Mouse (Mus musculus): ENCODE measurements at regions not wholly inside any gene's neighbourhood (a gene's known extent, or its start where the extent isn't known, plus 50 kb on each side); places are given as distances from the start of the nearest gene placed in this dataset.

DNA sequence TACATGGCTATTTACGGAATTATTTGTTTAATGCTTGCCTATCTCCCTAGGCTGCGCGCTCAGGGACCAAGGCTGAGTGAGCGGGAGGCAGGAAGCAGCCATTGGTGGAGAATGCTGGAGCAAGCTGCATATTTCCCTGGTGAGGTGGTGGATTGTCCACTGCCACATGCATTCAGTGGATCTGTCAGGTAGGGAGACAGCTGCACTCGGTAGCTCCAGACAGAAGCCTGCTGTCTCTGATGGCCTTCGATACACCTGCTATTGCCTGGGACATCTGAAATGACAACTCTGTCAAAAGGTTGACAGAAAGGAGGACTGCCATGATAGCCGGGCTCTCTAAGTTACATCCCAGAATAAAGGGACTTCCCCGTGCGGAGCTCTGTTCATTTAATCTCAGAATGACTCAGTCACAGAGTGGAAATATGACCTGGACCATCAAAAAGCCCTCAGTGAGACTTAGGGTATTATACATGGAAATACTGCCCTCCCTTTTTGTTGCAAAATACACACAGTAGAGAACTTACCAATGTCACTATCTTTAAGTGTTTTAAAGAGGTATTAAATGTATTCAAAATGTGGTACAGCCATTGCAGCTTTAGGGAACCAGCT lies 201.5 kb downstream of the Hhipl2 start:
- Histone ChIP-seq H3K4me1 (ENCODE audit: control insufficient read depth, insufficient read depth, insufficient read length) (no peaks in the 10 kb centered on the region), H3K27me3 (ENCODE audit: control insufficient read depth, insufficient read depth, low read length) (no peaks in the 10 kb centered on the region), H3K36me3 (ENCODE audit: control insufficient read depth, insufficient read depth, low read length) (no peaks in the 10 kb centered on the region), H3K27ac (ENCODE audit: insufficient read depth, low read length) (no peak overlapping the region), H3K4me3 (ENCODE audit: extremely low read depth, insufficient read depth, insufficient read length) (no peak overlapping the region)
- WGBS: 86% methylated on average over 9 of the region's 9 CpGs
- TF ChIP-seq POLR2A (IDR thresholded peaks at IDR 0.05; ENCODE audit: low read depth, low read length): no peak
- no peak for TF ChIP-seq CTCF (IDR thresholded peaks at IDR 0.05; ENCODE audit: extremely low read depth, insufficient read depth, insufficient read length, insufficient replicate concordance)
- no peak for DNase-seq (ENCODE audit: low read depth in 1 of 2, low spot score in 2 of 2)

DNA sequence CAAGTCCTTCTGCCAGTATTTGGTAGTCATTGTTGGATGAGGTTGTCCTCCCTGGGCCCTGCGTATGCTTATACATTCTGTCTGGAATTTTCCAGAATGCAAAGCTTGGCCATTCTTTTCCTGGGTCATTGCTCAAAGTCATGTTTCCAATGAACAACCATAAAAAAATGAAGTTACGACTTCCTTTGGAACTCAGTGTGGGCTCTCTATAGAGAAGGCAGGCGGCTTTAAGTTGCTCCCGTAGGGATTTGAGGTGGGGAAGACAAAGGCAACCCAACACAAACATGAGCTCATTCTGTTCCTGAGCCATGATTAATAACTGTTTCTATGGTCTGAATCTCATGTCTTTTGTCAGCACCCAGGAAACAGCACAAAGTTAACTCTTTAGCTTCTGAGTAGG lies 204.3 kb downstream of the Hhipl2 start:
- H3K36me3 ChIP-seq (ENCODE audit: control insufficient read depth, insufficient read depth, low read length): no peaks in the 10 kb centered on the region
- H3K4me1 ChIP-seq (ENCODE audit: control insufficient read depth, insufficient read depth, insufficient read length): no peaks in the 10 kb centered on the region
- TF ChIP-seq CTCF (IDR thresholded peaks at IDR 0.05; ENCODE audit: extremely low read depth, insufficient read depth, insufficient read length, insufficient replicate concordance) (no peak), POLR2A (IDR thresholded peaks at IDR 0.05; ENCODE audit: low read depth, low read length) (no peak)
- no peak overlapping the region for H3K4me3 ChIP-seq (ENCODE audit: extremely low read depth, insufficient read depth, insufficient read length)
- 84% methylated on average over 4 of the region's 4 CpGs for WGBS
- no peaks in the 10 kb centered on the region for H3K27me3 ChIP-seq (ENCODE audit: control insufficient read depth, insufficient read depth, low read length)
- H3K27ac ChIP-seq (ENCODE audit: insufficient read depth, low read length): no peak overlapping the region
- no peak for DNase-seq (ENCODE audit: low read depth in 1 of 2, low spot score in 2 of 2)

DNA sequence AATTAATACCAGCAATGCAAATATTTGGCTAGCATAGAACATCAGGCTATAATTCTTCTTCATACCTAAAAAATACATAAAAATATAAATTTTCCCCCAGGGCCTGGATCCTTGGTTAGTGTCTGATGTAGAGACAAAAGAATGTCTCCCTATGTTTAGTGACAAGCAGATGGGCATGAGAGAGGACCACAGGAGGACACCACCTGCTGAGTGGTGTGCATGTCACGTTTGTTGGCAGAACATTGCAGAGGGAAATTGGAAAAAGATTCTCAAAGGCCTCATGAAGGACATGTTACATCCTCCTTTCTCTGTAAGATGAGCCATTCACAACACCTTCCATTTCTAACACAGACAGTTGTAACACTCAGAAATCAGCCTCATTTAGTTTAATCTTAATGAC lies 206.3 kb downstream of the Hhipl2 start:
- Histone ChIP-seq H3K27me3 (ENCODE audit: control insufficient read depth, insufficient read depth, low read length) (no peaks in the 10 kb centered on the region), H3K27ac (ENCODE audit: insufficient read depth, low read length) (no peak overlapping the region), H3K4me3 (ENCODE audit: extremely low read depth, insufficient read depth, insufficient read length) (no peak overlapping the region), H3K36me3 (ENCODE audit: control insufficient read depth, insufficient read depth, low read length) (no peaks in the 10 kb centered on the region), H3K4me1 (ENCODE audit: control insufficient read depth, insufficient read depth, insufficient read length) (no peaks in the 10 kb centered on the region)
- TF ChIP-seq POLR2A (IDR thresholded peaks at IDR 0.05; ENCODE audit: low read depth, low read length): no peak
- DNase-seq (ENCODE audit: low read depth in 1 of 2, low spot score in 2 of 2): no peak
- WGBS: 75% methylated on average over 1 of the region's 1 CpGs

DNA sequence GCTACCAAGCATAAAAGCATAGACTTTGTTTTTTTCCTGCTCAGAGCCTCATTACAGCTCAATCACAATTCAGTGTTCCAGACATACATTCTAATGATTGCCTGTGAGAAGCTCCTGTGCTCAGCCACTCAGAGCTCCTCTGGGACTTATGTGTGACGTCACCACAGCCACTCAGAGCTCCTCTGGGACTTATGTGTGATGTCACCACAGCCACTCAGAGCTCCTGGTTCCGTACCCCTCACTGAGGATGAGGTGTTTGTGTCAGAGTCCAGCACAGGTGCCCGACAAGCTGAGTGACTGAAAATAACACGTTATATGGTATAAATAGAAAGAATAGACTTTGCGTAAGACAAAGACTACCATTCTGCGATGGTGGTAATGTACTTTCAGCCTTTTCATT lies 215.8 kb downstream of the Hhipl2 start:
- no peaks in the 10 kb centered on the region for H3K27me3 ChIP-seq (ENCODE audit: control insufficient read depth, insufficient read depth, low read length)

DNA sequence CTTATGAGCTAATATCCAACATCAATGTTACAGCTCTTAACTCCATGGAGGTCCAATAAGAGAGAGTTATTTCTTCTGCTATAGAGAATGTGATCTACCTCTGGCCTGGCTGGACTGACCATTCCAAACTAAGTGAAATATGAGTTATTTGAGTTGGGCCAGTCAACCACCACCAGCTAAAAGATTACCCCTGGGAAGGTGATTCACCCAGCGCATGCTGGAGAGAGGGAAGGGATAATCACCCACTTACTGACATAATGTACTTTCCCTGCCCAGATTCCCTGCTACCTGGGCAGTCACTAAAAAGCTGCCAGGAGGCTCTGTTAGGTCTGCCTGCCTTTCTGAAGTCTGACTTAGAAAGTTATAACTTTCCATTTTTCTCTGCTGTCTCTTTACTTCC lies 216.8 kb downstream of the Hhipl2 start:
- no peak for TF ChIP-seq POLR2A (IDR thresholded peaks at IDR 0.05; ENCODE audit: low read depth, low read length)
- no peak for TF ChIP-seq CTCF (IDR thresholded peaks at IDR 0.05; ENCODE audit: extremely low read depth, insufficient read depth, insufficient read length, insufficient replicate concordance)
- Histone ChIP-seq H3K27me3 (ENCODE audit: control insufficient read depth, insufficient read depth, low read length) (no peaks in the 10 kb centered on the region), H3K4me1 (ENCODE audit: control insufficient read depth, insufficient read depth, insufficient read length) (peaks cover 3% of the 10 kb centered on the region; the same call in 1 of the 2 replicates), H3K36me3 (ENCODE audit: control insufficient read depth, insufficient read depth, low read length) (no peaks in the 10 kb centered on the region), H3K27ac (ENCODE audit: insufficient read depth, low read length) (no peak overlapping the region), H3K4me3 (ENCODE audit: extremely low read depth, insufficient read depth, insufficient read length) (no peak overlapping the region)
- 74% methylated on average over 1 of the region's 1 CpGs for WGBS
- no peak for DNase-seq (ENCODE audit: low read depth in 1 of 2, low spot score in 2 of 2)

More for the DNA sequence above, 215.8 kb downstream of the Hhipl2 start:
- Histone ChIP-seq H3K36me3 (ENCODE audit: control insufficient read depth, insufficient read depth, low read length) (no peaks in the 10 kb centered on the region), H3K4me3 (ENCODE audit: extremely low read depth, insufficient read depth, insufficient read length) (no peak overlapping the region), H3K4me1 (ENCODE audit: control insufficient read depth, insufficient read depth, insufficient read length) (peaks cover 3% of the 10 kb centered on the region; the same call in 1 of the 2 replicates), H3K27ac (ENCODE audit: insufficient read depth, low read length) (no peak overlapping the region)
- peak in 1 of 2 experiments; percentile 8 for DNase-seq (ENCODE audit: low read depth in 1 of 2, low spot score in 2 of 2)
- 72% methylated on average over 6 of the region's 6 CpGs for WGBS
- TF ChIP-seq POLR2A (IDR thresholded peaks at IDR 0.05; ENCODE audit: low read depth, low read length): no peak
- TF ChIP-seq CTCF (IDR thresholded peaks at IDR 0.05; ENCODE audit: extremely low read depth, insufficient read depth, insufficient read length, insufficient replicate concordance): no peak

DNA sequence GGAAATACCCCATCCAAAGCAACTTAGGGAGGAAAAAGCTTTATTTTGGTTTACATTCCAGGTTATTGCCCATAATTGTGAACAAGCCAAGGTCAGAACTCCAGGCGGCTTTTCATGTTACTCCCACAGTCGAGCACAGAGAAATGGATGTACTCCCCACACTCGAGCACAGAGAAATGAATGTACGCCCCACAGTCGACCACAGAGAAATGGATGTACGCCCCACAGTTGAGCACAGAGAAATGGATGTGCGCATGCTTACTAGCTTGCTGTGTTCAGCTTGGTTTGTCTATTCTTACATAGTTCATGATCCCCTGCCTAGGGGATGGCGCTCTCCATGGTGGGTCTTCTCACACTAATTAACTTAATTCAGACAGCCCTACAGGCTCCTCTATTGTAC lies 219.2 kb downstream of the Hhipl2 start:
- Histone ChIP-seq H3K27me3 (ENCODE audit: control insufficient read depth, insufficient read depth, low read length) (no peaks in the 10 kb centered on the region), H3K36me3 (ENCODE audit: control insufficient read depth, insufficient read depth, low read length) (no peaks in the 10 kb centered on the region), H3K4me3 (ENCODE audit: extremely low read depth, insufficient read depth, insufficient read length) (no peak overlapping the region), H3K27ac (ENCODE audit: insufficient read depth, low read length) (no peak overlapping the region), H3K4me1 (ENCODE audit: control insufficient read depth, insufficient read depth, insufficient read length) (no peaks in the 10 kb centered on the region; the same call in 1 of the 2 replicates)
- TF ChIP-seq POLR2A (IDR thresholded peaks at IDR 0.05; ENCODE audit: low read depth, low read length) (no peak), CTCF (IDR thresholded peaks at IDR 0.05; ENCODE audit: extremely low read depth, insufficient read depth, insufficient read length, insufficient replicate concordance) (no peak)
- no peak for DNase-seq (ENCODE audit: low read depth in 1 of 2, low spot score in 2 of 2)
- WGBS: 89% methylated on average over 8 of the region's 8 CpGs

DNA sequence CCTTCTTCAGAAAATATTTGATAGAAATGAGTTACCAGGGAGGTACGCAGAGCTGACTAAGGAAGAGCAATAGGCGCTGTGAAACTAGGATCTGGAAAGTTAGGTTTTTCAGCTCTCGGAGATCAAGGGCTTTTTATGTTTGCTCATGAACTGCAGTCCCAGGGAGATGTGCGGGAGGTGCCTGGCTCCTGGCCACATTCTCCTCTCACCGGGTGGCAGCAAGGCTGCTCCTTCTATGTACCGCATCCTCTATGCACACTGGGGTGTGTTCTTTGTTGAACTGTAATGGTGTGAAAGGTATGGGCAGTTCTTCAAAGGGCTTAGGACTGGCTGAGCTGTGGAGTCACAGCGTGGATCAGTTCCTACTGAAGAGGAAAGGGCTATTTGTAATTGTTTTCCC lies 221.3 kb downstream of the Hhipl2 start:
- 79% methylated on average over 7 of the region's 7 CpGs for WGBS
- Histone ChIP-seq H3K36me3 (ENCODE audit: control insufficient read depth, insufficient read depth, low read length) (no peaks in the 10 kb centered on the region), H3K4me1 (ENCODE audit: control insufficient read depth, insufficient read depth, insufficient read length) (no peaks in the 10 kb centered on the region), H3K27ac (ENCODE audit: insufficient read depth, low read length) (no peak overlapping the region), H3K4me3 (ENCODE audit: extremely low read depth, insufficient read depth, insufficient read length) (no peak overlapping the region), H3K27me3 (ENCODE audit: control insufficient read depth, insufficient read depth, low read length) (no peaks in the 10 kb centered on the region)
- TF ChIP-seq POLR2A (IDR thresholded peaks at IDR 0.05; ENCODE audit: low read depth, low read length): no peak
- no peak for TF ChIP-seq CTCF (IDR thresholded peaks at IDR 0.05; ENCODE audit: extremely low read depth, insufficient read depth, insufficient read length, insufficient replicate concordance)
- DNase-seq (ENCODE audit: low read depth in 1 of 2, low spot score in 2 of 2): no peak
